Comparison of ENCODE assay signal across 8 mouse cellular contexts in the genomic region with DNA sequence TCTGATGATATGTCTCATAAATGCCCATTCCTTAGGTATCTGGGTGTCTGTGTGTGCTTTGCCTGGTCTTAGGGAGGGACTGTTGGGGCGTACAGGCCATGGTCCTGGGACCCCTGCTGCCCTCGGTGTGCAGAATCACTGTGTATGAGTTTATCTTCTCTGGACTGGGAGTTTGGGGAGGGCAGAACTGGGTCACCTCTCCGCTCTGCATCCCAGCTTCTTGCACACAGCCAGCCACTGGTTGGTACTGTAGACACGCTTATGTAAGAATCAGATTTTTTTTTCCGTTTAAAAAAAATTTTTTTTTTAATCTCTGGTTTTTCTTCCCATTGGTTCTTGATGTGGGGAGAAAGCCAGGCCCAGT.
DNase-seq lines count a peak whose midpoint lies in the region; ATAC-seq and TF ChIP-seq lines count a peak whose summit lies in the region.

No protein-coding gene starts in this region.

- no peaks in the 10 kb centered on the region for H3K36me3 ChIP-seq in liver, embryonic 11.5 days (ENCODE audit: control insufficient read depth, insufficient read depth, low read length)
- peaks cover 19% of the 10 kb centered on the region for H3K36me3 ChIP-seq in limb, embryonic 13.5 days

- peak overlapping the region; percentile 49 for H3K4me2 ChIP-seq in liver, embryonic 11.5 days
- H3K4me2 ChIP-seq in limb, embryonic 13.5 days (replicated peaks), result peak overlapping the region; percentile 60

- no peak for TF ChIP-seq CTCF in olfactory bulb, adult 2 months (IDR thresholded peaks at IDR 0.05; ENCODE audit: insufficient read depth, low read depth, low read length)

- no peak for TF ChIP-seq POLR2A in olfactory bulb, adult 2 months (IDR thresholded peaks at IDR 0.05; ENCODE audit: insufficient read depth, low read depth, low read length)

- 0 out of 2 replicates have a peak overlapping the region, but pooled peaks have one; percentile 4 for H3K27ac ChIP-seq in liver, embryonic 11.5 days (ENCODE audit: low read depth, low read length)
- peak overlapping the region; percentile 45; the same call in 1 of the 2 replicates for H3K27ac ChIP-seq in limb, embryonic 13.5 days
- peak overlapping the region; percentile 90 for H3K27ac ChIP-seq in olfactory bulb, adult 2 months (ENCODE audit: insufficient read depth, low read depth, low read length)

- DNase-seq in adrenal gland, adult 2 months, result peak; percentile 45
- no peak for DNase-seq in adrenal gland, adult 18-20 months (ENCODE audit: low spot score in 2 of 2)
- DNase-seq in liver, embryonic 11.5 days (ENCODE audit: low spot score), result no peak
- no peak for DNase-seq in liver
- DNase-seq in adrenal gland, postnatal 4 days (ENCODE audit: low spot score in 2 of 2), result no peak
- DNase-seq in embryo, embryonic 9.5 days (ENCODE audit: extremely low spot score), result no peak

- no peak overlapping the region for H3K9ac ChIP-seq in liver, embryonic 11.5 days (ENCODE audit: low read depth, low read length)
- 0 out of 2 replicates have a peak overlapping the region, but pooled peaks have one; percentile 5 for H3K9ac ChIP-seq in limb, embryonic 13.5 days

- H3K4me1 ChIP-seq in liver, embryonic 11.5 days (replicated peaks; ENCODE audit: control insufficient read depth, insufficient read depth, low read length), result peaks cover 12% of the 10 kb centered on the region
- peaks cover 51% of the 10 kb centered on the region for H3K4me1 ChIP-seq in limb, embryonic 13.5 days
- H3K4me1 ChIP-seq in olfactory bulb, adult 2 months (ENCODE audit: control insufficient read depth, insufficient read depth, low read length), result peaks cover 21% of the 10 kb centered on the region

- H3K9me3 ChIP-seq in liver, embryonic 11.5 days (ENCODE audit: control insufficient read depth, low read length), result no peaks in the 10 kb centered on the region
- H3K9me3 ChIP-seq in limb, embryonic 13.5 days, result no peaks in the 10 kb centered on the region

- WGBS in liver, embryonic 11.5 days, result 55% methylated on average over 5 of the region's 5 CpGs
- WGBS in limb, embryonic 13.5 days, result 64% methylated on average over 5 of the region's 5 CpGs
- 36% methylated on average over 5 of the region's 5 CpGs for WGBS in olfactory bulb, adult 2 months

- H3K4me3 ChIP-seq in liver, embryonic 11.5 days (ENCODE audit: low read depth, low read length), result peak overlapping the region; percentile 16; the same call in 1 of the 2 replicates
- H3K4me3 ChIP-seq in limb, embryonic 13.5 days, result peak overlapping the region; percentile 31
- 0 out of 2 replicates have a peak overlapping the region, but pooled peaks have one; percentile 33 for H3K4me3 ChIP-seq in olfactory bulb, adult 2 months (ENCODE audit: insufficient read depth, low read depth, low read length)

- no peaks in the 10 kb centered on the region for H3K27me3 ChIP-seq in liver, embryonic 11.5 days (replicated peaks; ENCODE audit: control insufficient read depth, insufficient read depth, low read length)
- no peaks in the 10 kb centered on the region for H3K27me3 ChIP-seq in limb, embryonic 13.5 days

- no peak for ATAC-seq in liver, embryonic 11.5 days (replicated peaks; ENCODE audit: low FRiP score)
- ATAC-seq in limb, embryonic 13.5 days (ENCODE audit: low FRiP score, low read depth), result no peak

Comparison
In these comparisons a context has a peak if more than half of its experiments do, and no peak if none do; other contexts are left out.
1. H3K27ac ChIP-seq: peak in every context shown above with its lines; median percentile 90 in olfactory bulb, adult 2 months; 45 in limb, embryonic 13.5 days; 4 in liver, embryonic 11.5 days.